Mouse (Mus musculus) adipose tissue, adult 10 weeks (tissue): ENCODE measurements around the gene Vmn2r56. TPM values are rescaled to one million over a fixed set of nuclear protein-coding genes. Genes with fewer than 3 reads are reported as not detected.

ENCODE experiments used
- polyA plus RNA-seq: library from polyadenylated mRNA; stranded (reverse); fragments of 350-450 nt; fragmentation: Illumina TruSeq; extraction: RNeasy Lipid Tissue Mini Kit (QIAGEN cat#74804); gene quantifications from one replicate; pipeline ENCODE4 v1.2.3, GENCODE M21; 2014; ENCODE audit warnings: low read depth, low replicate concordance

Vmn2r56 gene
- polyA plus RNA-seq = not detected

GRCm38 (mm10) chr7:12734904-12735303, at the start of gene Vmn2r56:
Vmn2r56 (minus strand) TSS chr7:12735004.

DNA sequence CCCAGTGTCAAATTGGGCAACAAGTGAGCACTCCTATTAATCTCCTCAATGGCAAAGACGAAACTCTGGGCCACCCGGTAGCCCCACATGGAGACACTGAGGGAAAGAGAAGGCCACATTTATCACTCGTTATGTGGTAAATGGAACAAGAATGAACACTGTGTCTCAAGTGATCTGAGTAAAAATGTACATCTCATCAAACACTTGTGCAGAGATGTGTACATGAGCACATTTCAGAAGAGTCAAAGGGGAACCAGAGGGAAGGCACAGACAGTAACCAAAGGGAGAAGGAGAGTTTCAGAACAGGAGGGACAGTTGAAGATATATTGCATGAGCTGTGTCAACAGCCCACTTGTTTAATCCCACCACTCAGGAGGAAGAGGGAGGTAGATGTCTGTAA, 49.9 kb downstream of the Vmn2r56 start, which contains the start of gene Vmn2r55:
Vmn2r55 (minus strand) TSS at position 101 of the 400 bp plus-strand sequence.

DNA sequence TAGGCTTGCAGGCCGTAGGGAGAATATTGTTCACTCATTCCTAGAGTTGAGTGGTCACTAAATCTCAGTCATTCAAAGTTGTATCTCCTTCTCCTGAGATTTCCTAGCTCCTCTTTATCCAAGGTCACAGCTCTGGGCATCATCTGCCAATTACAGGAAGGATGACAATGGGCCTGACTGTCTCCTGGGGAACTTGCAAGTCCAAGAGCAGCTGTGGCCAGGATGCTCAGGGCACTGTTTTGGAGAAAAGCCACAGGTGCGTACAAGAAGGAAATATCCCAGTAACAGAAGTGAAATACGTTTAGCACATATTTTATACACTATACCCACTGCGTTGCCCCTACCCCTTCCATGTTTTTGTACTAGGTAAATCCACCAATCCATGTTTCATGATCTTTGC, 94.6 kb downstream of the Vmn2r56 start, which contains the start of gene Vmn2r54:
Vmn2r54 (minus strand) TSS at position 101 of the 400 bp plus-strand sequence.

Other genes with a start within 250 kb of the Vmn2r56 start
- 1.0 TPM for gene 2900092C05Rik, start 222.5 kb downstream of the Vmn2r56 start, polyA plus RNA-seq
- gene Vmn2r53, start 126.2 kb downstream of the Vmn2r56 start, polyA plus RNA-seq = not detected
- gene Vmn2r54, start 94.7 kb downstream of the Vmn2r56 start, polyA plus RNA-seq = not detected
- not detected for gene Vmn2r55, start 50.0 kb downstream of the Vmn2r56 start, polyA plus RNA-seq
- 7.2 TPM for gene Zscan18, start 68.6 kb upstream of the Vmn2r56 start, polyA plus RNA-seq
- 10.0 TPM for gene Zfp329, start 83.9 kb upstream of the Vmn2r56 start, polyA plus RNA-seq
- gene Zfp110, start 99.8 kb upstream of the Vmn2r56 start, polyA plus RNA-seq = 29.2 TPM
- 3.2 TPM for gene Zfp128, start 146.2 kb upstream of the Vmn2r56 start, polyA plus RNA-seq
- gene Zscan22, start 162.8 kb upstream of the Vmn2r56 start, polyA plus RNA-seq = 9.7 TPM
- 1,193 TPM for gene Rps5, start 187.3 kb upstream of the Vmn2r56 start, polyA plus RNA-seq
- 2.3 TPM for gene Rnf225, start 192.4 kb upstream of the Vmn2r56 start, polyA plus RNA-seq
- gene Zfp324, start 230.8 kb upstream of the Vmn2r56 start, polyA plus RNA-seq = 6.8 TPM
- 9.2 TPM for gene Zfp446, start 242.8 kb upstream of the Vmn2r56 start, polyA plus RNA-seq